Mouse (Mus musculus) megakaryocyte, adult 5-6 weeks (primary cell): Measurements from ENCODE around the gene Slc22a4. TPM values are rescaled to one million over a fixed set of nuclear protein-coding genes. Genes with fewer than 3 reads are reported as not detected.
"Not testable (repeated sequence)": the region's sequence is repeated elsewhere in the genome, so short reads cannot be mapped to it uniquely, and the experiment has no call there.

Source experiments
- ATAC-seq: 2 replicates; pipeline ENCODE4 v1.8.0; 2016; ENCODE audit warnings: mild to moderate bottlenecking, inconsistent platforms; ENCODE audit not compliant: poor library complexity, severe bottlenecking
- total RNA-seq, 2 experiments: library from RNA; stranded (forward) in 1 of 2; stranded (reverse) in 1 of 2; fragments of 153-499, 151-499 nt in 1 of 2; fragments of 221-1000, 200-1000 nt in 1 of 2; gene quantifications; 2 replicates each; pipeline versions ENCODE4 v1.2.3 to v1.2.4; 2015 to 2017

Gene Slc22a4
- total RNA-seq, 2 experiments from 2014 or later, result 8.0 to 11.0 TPM

DNA sequence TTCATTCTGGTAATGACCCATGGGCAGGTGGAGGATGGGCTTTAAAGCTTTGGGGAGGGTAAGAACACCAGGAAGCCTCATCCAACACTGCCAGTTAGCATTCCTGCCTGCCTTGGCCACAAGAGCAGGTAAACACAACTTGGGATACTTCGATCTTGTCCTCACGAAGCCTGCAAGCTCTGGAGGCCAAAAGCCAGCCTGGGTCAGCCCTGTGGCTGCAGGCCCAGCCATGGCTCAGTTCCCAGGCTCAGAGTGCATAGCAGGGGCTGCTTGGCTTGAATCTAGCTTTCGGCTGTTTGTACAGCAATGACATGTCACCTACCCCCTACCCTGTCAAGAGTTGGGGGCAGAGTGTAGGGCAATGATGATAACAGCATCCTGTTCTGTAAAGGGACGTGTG is 21.0 kb downstream of the Slc22a4 start:
- no peak for ATAC-seq

DNA sequence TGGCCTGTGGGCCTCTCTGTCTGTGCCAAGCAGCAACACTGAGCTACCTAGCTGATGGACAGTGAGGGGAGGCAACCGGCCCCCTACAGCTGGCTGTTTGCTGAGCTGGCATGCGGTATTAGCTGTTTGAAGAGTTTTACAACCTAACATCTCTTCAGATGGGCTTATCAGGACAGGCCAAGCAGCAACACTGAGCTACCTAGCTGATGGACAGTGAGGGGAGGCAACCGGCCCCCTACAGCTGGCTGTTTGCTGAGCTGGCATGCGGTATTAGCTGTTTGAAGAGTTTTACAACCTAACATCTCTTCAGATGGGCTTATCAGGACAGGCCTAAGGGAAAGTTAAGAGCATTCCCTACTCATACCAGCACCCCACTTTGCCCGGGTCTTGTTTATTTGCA is 21.5 kb downstream of the Slc22a4 start:
- ATAC-seq, result not testable (repeated sequence)

DNA sequence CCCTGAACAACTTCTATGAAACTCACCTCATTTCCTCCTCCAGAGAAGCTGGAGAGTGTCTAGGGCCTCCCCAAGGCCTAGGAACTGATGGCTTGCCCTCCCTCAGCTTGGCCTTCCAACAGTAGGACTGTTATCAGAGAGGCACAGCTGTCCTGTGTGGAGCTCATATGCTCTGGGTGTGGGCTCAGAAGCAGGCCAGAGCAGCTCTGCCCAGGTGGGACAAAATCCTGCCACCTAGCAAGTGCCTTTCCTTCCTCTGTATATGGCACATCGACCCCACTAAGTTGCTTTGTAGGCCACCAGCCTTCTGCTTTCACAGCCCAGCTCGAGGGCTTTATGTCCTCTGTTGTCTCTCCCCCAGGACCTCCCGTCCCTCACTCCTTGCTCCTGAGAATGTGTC is 23.2 kb downstream of the Slc22a4 start:
- ATAC-seq, result peak; percentile 26; the same call in 1 of the 2 replicates

GRCm38 (mm10) chr11:54004221-54004620 is 23.7 kb downstream of the Slc22a4 start:
- no peak for ATAC-seq

DNA sequence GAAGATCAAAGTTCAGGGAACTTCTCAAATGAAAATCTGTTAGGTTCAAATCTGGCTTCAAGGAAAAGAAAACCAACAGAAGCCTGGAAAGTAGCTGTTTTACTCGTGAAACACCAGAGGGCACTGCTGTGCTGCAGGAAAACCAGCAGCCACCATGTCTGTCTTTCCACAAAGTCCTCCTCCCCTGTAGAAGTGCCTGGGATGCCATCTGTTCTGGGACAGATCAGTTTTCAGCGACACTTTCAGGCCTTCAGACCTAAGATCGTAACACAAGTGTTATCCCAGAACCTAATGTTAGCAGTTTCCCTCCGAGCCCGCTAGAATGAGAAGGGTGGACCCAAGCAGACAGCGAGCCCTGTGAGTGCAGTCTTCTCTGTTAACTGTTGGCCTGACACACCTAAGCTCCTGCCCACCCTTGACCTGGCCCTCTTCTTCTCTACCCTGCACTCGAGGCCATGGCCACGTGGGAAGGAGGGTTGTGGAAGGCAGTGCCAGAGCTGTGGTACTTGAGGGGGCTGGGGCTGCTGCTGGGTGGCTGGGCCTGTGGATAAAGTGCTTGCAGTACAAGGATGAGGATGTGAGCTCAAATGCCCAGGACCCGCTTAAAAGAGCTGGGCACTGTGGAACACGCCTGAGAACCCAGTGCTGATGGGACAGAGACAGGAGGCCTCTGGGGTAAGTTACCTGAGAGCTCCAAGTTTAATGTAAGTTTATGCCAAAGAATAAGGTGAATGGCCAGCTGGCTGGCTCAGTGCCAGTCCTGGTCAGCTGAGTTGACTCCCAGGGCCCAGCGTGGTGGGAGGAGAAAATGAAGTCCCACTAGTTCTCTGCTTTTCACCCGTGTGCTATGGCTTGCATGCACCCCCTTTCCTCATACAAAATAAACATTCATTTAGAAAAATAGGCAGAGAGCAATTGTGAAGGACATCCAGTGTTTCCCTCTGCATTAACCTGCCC is 24.9 kb downstream of the Slc22a4 start:
- ATAC-seq, result peak; percentile 75

DNA sequence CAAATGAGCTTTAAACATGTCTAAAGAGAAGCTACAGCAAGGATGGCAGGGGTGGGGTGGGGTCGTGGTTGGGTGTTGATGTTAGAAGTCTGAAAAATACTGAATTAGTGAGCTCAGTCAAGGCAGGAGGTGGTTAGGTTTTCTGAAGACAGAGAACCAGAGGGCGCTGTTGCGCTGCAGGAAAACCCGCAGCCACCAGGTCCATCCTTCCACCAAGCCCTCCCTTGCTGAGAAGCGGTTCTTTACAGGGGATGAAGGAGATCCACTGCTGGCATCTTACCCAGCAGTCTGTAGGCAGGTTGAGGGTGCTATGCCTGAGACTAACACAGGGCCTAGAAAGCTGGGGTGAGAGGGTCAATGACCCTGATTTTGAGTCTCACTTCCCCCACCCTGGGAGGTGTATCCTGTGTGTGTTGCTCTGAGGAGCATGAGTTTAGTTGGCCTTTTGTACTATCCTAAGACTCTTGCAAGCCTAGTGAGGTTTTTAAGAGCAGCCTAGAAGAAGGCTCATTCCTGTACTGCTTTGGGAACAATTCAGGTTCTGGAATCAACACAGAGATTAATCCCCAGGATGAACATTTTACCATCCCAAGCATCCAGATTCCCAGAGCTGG is 25.6 kb downstream of the Slc22a4 start:
- 0 out of 2 replicates have a peak, but pooled peaks have one; percentile 54 for ATAC-seq

- no peak for ATAC-seq
Observed at GRCm38 (mm10) chr11:53997661-53998060, 30.2 kb downstream of the Slc22a4 start.

GRCm38 (mm10) chr11:53992264-53992663 is 35.6 kb downstream of the Slc22a4 start:
- ATAC-seq, result no peak

DNA sequence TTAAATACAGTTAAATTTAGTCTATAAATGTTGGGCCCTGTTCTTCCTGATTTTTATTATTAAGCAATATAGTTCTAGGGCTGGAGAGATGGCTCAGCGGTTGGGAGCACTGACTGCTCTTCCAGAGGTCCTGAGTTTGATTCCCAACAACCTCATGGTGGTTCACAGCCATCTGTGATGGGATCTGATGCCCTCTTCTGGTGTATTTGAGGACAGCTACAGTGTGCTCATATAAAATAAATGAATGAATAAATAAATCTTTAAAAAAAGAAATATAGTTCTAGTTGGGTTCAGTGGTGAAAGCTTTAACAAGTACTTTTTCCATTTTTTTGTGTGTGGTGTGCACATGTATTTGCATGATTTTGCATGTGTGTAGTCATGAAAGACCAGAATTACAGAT is 38.7 kb downstream of the Slc22a4 start:
- no peak for ATAC-seq

DNA sequence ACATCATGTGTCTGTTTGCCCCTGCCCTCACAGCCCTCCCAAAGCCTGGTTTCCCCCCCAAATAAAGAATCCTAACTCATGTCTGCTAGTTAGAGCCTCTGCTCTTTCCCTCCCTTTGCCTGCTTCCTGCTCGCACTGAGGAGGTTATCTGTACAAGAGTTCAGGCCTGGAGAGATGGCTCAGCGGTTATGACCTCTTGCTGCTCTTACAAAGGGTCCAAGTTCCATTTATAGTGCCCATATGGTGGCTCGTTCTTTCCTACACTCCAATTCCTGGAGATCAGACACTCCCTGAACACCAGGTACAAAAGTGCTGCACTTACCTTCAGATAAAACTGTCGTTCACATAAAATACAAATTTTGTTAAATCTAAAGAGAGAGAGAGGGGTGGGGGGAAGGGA is 39.8 kb downstream of the Slc22a4 start:
- ATAC-seq, result no peak

DNA sequence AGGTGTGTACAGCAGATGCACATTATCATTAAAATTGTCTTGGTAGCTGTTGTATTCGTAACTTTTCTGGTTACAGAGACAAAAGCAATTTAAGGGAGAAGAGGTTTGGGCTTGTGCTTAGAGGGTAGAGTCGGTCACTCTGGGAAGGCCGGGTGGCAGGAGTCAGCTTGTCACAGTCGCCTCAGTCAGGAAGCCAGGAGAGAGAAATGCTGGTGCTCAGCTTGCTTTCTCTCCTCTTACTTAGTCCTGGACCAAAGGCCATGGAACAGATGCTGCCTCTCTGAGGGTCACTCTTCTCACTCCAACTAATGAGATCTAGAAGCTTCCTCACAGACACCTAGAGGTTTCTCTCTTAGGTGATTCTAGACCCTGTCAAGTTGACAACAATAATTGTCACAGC is 46.5 kb downstream of the Slc22a4 start:
- ATAC-seq, result no peak

- peak; percentile 90 for ATAC-seq
Observed at GRCm38 (mm10) chr11:53979788-53980621, 47.9 kb downstream of the Slc22a4 start, which contains the start of gene Slc22a21. Gene Slc22a21, minus strand, starts transcription at chr11:53980332.

DNA sequence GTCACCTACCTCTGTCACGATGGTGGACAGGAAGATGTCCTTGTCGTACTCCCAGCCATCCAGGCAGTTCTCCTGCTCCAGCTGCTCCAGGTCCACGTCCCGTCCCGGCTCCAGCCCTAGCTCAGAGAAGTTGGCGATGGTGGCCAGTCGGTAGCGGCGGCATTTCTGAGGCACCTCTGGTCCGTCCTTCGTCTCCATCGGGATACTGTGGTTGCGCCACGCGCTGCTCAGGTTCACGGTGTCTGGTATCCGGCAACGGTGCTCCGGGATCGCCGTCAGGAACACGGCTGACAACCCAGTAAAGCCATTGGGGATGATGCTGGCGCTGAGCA is 48.5 kb downstream of the Slc22a4 start:
- ATAC-seq, result peak; percentile 11

- ATAC-seq, result no peak
Observed at GRCm38 (mm10) chr11:53977672-53978071, 50.2 kb downstream of the Slc22a4 start.

- no peak for ATAC-seq
Observed at GRCm38 (mm10) chr11:53975559-53975958, 52.3 kb downstream of the Slc22a4 start.

GRCm38 (mm10) chr11:53958984-53959383 is 68.9 kb downstream of the Slc22a4 start:
- no peak for ATAC-seq

DNA sequence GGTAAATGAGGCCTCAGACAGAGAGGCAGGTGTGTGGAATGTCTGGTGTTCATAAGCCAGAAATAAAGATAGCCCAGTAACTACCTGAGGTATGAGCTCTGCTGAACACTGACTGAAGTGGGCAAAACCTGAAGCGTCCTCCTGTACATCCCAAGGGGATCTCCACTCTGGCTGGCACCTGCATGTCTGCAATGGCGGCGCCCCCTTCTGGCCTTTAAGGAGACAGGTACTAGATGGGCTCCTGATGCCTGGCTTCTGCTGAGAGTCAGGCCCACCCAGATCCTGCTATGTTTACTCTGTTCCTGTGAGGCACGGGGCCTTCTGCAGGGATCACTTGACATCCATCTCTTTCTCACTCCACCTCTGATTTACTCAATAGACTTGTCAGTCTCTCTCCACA is 69.7 kb downstream of the Slc22a4 start:
- ATAC-seq, result peak; percentile 40; the same call in 1 of the 2 replicates

DNA sequence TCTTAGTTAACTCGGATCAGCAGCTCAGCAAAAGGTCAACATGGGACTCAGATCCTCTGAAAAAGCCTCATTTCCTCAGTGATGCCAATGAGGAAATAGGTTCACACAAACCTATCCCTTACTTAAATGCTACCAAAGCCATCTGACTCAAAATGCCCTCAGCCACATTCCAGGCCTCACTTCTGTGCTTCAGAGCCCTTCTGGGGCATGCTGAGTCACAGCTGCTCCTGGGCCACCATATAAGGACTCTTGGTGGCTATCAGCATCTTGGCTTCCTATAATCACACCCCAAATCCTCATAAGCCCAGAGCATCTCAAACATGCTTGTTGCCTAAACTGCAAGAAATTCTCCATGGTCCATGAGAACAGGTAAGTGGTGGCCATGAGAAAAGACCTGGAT is 71.3 kb downstream of the Slc22a4 start:
- ATAC-seq, result no peak

GRCm38 (mm10) chr11:53954653-53955052 is 73.2 kb downstream of the Slc22a4 start:
- no peak for ATAC-seq

- ATAC-seq, result not testable (repeated sequence)
Observed at GRCm38 (mm10) chr11:53950133-53950532, 77.8 kb downstream of the Slc22a4 start.
